18 mouse cellular contexts compared by ENCODE assay signal in genomic region chr11:103160738-103161137, GRCm38 (mm10). TPM values are rescaled to one million over a fixed set of nuclear protein-coding genes. Genes with fewer than 3 reads are reported as not detected.
"Had no signal": no experiment of that assay in that cellular context is flagged by ENCODE, and none has a peak within 500 bp of the region (broad histone marks: within the 10 kb centered on the region; RNA-seq: fewer than 3 reads in every experiment).

No protein-coding gene starts in this region.

- H3K9me3 ChIP-seq: limb, embryonic 10.5 days; limb, embryonic 13.5 days; midbrain, embryonic 12.5 days; midbrain, embryonic 15.5 days; neural tube, embryonic 12.5 days; neural tube, embryonic 15.5 days had no signal

- DNase-seq: kidney, adult 2 months; kidney, postnatal 14 days; kidney, postnatal 4 days; layer of hippocampus, adult 9-11 months; liver; liver, postnatal 0 days; lung, embryonic 14.5 days; right cerebral cortex, adult 18-20 months; right cerebral cortex, postnatal 14 days; right cerebral cortex, postnatal 4 days had no signal

- H3K27me3 ChIP-seq: limb, embryonic 13.5 days; midbrain, embryonic 12.5 days; midbrain, embryonic 15.5 days; neural tube, embryonic 12.5 days; neural tube, embryonic 15.5 days had no signal

- H3K36me3 ChIP-seq: limb, embryonic 10.5 days; limb, embryonic 13.5 days; midbrain, embryonic 12.5 days; midbrain, embryonic 15.5 days; neural tube, embryonic 12.5 days; neural tube, embryonic 15.5 days had no signal

- H3K4me3 ChIP-seq: layer of hippocampus, adult 2 months; limb, embryonic 10.5 days; limb, embryonic 13.5 days; midbrain, embryonic 12.5 days; midbrain, embryonic 15.5 days; neural tube, embryonic 12.5 days; neural tube, embryonic 15.5 days had no signal

RNA-seq across cellular contexts. Expression of gene 1700023F06Rik, which starts 47.6 kb away (rescaled TPM):
- total RNA-seq: megakaryocyte, adult 5-6 weeks had no signal

RNA-seq across cellular contexts. Expression of gene Spata32, which starts 57.5 kb away (rescaled TPM):
- total RNA-seq: megakaryocyte, adult 5-6 weeks had no signal
